Mouse (Mus musculus): ENCODE measurements at regions not wholly inside any gene's neighbourhood (a gene's known extent, or its start where the extent isn't known, plus 50 kb on each side); places are given as distances from the start of the nearest gene placed in this dataset.

GRCm38 (mm10) chr5:39557376-39558001 lies 197.8 kb downstream of the Hs3st1 start:
- ATAC-seq (replicated peaks; ENCODE audit: poor library complexity): no peak

- ATAC-seq (replicated peaks; ENCODE audit: poor library complexity): no peak
Observed at GRCm38 (mm10) chr5:39537044-39537443, 218.2 kb downstream of the Hs3st1 start.

DNA sequence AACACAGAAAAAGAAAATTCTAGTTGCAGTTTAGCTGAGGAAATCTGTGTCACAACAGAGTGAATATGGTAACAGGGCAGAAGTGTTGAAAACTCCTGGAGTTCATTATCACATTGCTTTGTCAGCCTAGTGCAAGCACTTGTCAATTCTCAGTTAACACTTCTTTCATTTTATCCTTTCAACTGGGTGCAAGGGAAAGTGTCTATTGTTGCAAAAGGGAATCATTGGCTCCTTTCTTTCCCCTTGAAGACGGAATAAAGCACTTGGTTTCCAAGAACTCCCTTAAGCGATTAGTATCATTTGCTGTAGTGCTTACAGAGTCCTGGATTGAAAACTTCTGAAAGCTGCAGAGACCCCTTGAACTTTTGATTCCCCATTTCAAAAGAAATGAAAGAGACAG lies 218.9 kb downstream of the Hs3st1 start:
- no peak for ATAC-seq (replicated peaks; ENCODE audit: poor library complexity)

- no peak for ATAC-seq (replicated peaks; ENCODE audit: poor library complexity)
Observed at GRCm38 (mm10) chr5:39510246-39510645, 245.0 kb downstream of the Hs3st1 start.

GRCm38 (mm10) chr5:39482756-39483155 lies 272.5 kb downstream of the Hs3st1 start:
- no peak for ATAC-seq (replicated peaks; ENCODE audit: poor library complexity)

DNA sequence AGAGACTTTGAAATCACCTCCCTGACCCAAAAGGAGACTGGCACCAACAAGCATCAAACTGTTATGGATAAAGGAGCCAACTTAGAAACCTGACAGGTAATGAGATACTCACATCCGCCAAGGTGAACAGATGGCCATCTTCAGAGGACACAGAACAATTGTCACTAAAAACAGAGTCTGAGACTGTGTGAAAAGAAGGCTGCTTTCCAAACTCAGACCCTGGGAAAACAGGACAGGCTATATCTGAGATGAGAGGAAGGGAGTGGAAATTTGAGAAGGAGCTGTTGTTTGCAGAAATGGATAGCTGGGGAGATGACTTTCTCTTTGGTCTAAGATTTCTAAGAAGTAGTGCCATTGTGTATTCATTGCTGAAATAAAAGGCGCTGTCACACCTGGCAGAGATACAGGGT lies 297.2 kb downstream of the Hs3st1 start:
- ATAC-seq (replicated peaks; ENCODE audit: poor library complexity): no peak

DNA sequence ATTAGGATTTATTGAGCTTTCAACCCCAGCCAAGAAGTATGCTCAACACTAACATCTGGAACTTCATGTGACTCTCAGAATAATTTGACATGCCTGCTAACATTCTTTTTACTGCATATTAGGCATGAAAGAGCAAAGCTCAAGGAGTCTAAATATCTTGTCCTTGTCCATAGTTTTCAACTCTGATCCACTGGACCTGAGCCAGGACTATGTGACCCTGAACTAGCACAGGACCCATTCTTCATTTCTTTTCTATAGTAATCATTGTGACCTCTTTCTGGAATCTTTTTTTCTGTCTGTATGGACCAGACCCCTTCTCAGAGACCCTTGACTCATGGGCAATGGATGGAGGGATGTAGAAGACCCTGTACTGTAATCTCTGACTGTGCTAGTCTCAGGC lies 301.6 kb downstream of the Hs3st1 start:
- no peak for ATAC-seq (replicated peaks; ENCODE audit: poor library complexity)

GRCm38 (mm10) chr5:39440817-39441216 lies 314.5 kb downstream of the Hs3st1 start:
- no peak for ATAC-seq (replicated peaks; ENCODE audit: poor library complexity)

GRCm38 (mm10) chr5:39437463-39438201 lies 317.6 kb downstream of the Hs3st1 start:
- ATAC-seq (replicated peaks; ENCODE audit: poor library complexity): peak; percentile 70

- ATAC-seq (replicated peaks; ENCODE audit: poor library complexity): no peak
Observed at GRCm38 (mm10) chr5:39426053-39426452, 329.2 kb downstream of the Hs3st1 start.

- ATAC-seq (replicated peaks; ENCODE audit: poor library complexity): no peak
Observed at GRCm38 (mm10) chr5:39423720-39424119, 331.6 kb downstream of the Hs3st1 start.

DNA sequence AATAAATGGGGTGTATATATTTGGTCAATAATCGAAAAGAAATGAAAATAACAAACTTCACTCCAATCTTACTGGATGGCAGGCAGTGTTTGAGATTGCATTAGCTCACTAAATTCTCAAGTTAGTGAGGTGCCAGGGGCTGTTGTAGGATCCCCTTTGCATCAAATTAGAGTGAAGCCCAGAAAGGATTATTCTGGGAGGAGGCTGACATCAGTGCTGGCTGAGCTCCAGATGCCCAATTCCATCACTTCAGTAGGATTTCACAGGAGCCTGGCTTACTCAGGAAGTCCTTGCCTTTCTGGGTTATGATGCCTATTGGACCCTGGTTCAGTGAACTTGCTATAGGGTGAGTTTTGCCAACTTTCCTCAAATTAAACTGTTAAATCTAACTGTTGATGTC lies 336.5 kb downstream of the Hs3st1 start:
- ATAC-seq (replicated peaks; ENCODE audit: poor library complexity): no peak

DNA sequence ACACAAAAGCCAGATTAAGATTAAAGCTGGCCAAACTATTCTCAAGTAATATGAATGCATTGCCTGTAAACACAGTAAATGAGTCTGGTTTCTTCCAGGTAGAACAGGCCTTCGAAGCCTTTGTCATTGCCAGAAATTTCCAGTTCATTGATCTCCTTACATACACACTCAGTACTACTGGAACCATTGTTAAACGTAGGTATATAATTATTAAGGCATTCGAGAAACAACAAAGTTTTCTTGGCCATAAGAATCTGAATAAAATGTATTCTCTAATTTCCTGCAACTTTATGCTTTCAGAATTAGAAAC lies 337.5 kb downstream of the Hs3st1 start:
- no peak for ATAC-seq (replicated peaks; ENCODE audit: poor library complexity)

GRCm38 (mm10) chr5:39417121-39417844 lies 338.0 kb downstream of the Hs3st1 start:
- no peak for ATAC-seq (replicated peaks; ENCODE audit: poor library complexity)

GRCm38 (mm10) chr5:39416597-39417023 lies 338.7 kb downstream of the Hs3st1 start:
- no peak for ATAC-seq (replicated peaks; ENCODE audit: poor library complexity)

DNA sequence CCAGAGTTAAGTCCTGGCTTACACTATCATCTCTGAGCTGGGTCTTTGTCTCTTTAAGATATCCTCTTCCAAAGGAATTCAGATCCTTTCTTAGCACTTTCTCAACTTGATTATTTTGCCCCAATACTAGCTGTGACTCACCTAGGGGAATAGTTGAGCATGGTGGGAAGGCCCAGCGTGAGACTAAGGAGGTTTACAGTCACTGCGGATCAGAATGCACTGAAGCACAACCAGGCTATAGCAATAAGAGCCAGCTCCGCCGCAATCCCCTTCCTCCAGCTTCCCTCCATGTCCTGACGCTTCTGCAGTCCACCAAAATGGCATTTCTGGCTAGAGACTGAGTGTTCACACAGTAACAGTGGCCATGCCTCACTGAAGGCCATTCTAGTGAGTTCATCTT lies 342.5 kb downstream of the Hs3st1 start:
- no peak for ATAC-seq (replicated peaks; ENCODE audit: poor library complexity)

DNA sequence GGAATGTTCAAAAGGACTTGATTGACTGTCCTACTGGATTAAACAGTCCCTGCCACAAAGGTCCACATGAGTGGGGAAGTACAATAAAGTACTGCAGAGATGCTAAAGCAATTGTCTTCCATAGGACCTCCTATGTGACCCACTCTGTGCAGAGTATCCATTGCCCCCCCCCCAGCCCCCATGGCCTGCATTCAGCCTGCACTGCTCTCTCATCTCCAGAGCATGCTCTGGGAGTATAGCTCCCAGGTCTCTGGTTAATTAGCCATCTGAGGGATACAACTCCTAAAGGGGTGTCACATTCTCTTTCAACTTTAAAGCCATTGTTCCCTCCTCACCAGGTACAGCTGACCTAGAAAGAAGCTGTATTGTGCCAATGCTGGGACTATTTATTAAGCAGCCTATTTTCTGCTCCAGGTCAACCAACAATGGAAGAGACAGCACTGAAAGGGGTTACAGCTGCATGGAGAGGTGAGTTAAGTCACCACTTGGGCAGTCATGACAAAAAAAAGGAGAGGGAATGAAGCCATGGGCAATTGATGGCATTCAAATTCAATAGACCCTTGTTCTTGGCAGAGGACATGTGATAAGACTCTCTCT lies 364.8 kb downstream of the Hs3st1 start:
- ATAC-seq (replicated peaks; ENCODE audit: poor library complexity): no peak

DNA sequence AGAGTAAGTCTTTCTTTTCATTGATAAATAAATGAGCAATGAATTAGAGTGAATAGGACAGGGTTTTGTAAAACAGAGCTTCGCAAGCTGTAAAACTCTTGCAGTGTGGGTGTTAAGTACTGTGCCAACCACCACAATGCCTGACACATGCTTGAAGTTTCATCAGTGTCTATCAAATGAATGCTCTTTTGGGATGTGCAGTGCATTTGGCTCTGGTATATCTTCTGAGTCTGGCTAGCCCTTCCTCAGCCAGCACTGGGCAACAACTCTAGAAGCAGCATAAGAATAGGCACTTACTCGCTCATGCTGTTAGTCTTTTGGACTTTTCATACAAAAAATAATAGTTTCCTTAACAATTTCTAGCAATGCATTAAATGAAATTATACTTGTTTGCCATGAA lies 370.9 kb downstream of the Hs3st1 start:
- no peak for ATAC-seq (replicated peaks; ENCODE audit: poor library complexity)

- no peak for ATAC-seq (replicated peaks; ENCODE audit: poor library complexity)
Observed at GRCm38 (mm10) chr5:39374199-39374598, 381.1 kb downstream of the Hs3st1 start.

DNA sequence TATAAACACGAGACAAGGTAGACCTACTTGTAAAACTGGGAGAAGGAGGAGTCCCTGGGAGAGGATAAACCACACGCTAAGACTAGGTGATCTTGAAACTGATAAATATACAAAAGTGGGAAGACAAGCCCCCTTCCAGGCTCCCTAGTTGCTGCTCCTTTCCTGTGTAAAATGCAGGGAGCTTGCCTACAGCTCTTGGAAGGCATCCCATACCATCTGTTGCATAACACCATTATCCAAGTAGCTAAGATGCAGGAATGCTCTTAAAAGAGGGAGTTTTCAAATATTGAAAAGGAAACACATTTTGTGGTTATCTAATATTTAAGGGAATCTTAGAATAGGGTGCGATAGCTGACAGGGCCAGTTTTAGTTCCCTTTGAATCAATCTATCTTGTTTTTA lies 406.6 kb downstream of the Hs3st1 start:
- ATAC-seq (replicated peaks; ENCODE audit: poor library complexity): no peak

GRCm38 (mm10) chr5:39347019-39347418 lies 408.3 kb downstream of the Hs3st1 start:
- no peak for ATAC-seq (replicated peaks; ENCODE audit: poor library complexity)

- ATAC-seq (replicated peaks; ENCODE audit: poor library complexity): peak; percentile 59
Observed at GRCm38 (mm10) chr5:39337917-39338316, 417.4 kb downstream of the Hs3st1 start.

All from megakaryocyte progenitor cell, adult 5-6 weeks (primary cell).